Mouse (Mus musculus): ENCODE measurements at regions not wholly inside any gene's neighbourhood (a gene's known extent, or its start where the extent isn't known, plus 50 kb on each side); places are given as distances from the start of the nearest gene placed in this dataset.
A peak's percentile ranks its signal among the peaks of the same experiment; 100 is the strongest.

GRCm38 (mm10) chr2:10864451-10864850 lies 307.5 kb upstream of the Prkcq start:
- Histone ChIP-seq H3K9me3 (ENCODE audit: control insufficient read depth, low read length) (no peaks in the 10 kb centered on the region), H3K36me3 (ENCODE audit: control insufficient read depth, insufficient read depth) (no peaks in the 10 kb centered on the region)

GRCm38 (mm10) chr2:10874303-10874702 lies 297.6 kb upstream of the Prkcq start:
- no peaks in the 10 kb centered on the region for H3K9me3 ChIP-seq (ENCODE audit: control insufficient read depth, low read length)
- H3K36me3 ChIP-seq (ENCODE audit: control insufficient read depth, insufficient read depth): no peaks in the 10 kb centered on the region
- H3K4me1 ChIP-seq (replicated peaks; ENCODE audit: control insufficient read depth, insufficient read depth, low read length): no peaks in the 10 kb centered on the region
- no peak overlapping the region for H3K4me3 ChIP-seq (replicated peaks; ENCODE audit: low read length)
- H3K27me3 ChIP-seq (replicated peaks; ENCODE audit: control insufficient read depth, insufficient read depth, low read length): no peaks in the 10 kb centered on the region
- no peak overlapping the region for H3K9ac ChIP-seq (replicated peaks; ENCODE audit: low read depth, low read length)
- 85% methylated on average over 4 of the region's 4 CpGs for WGBS
- no peak overlapping the region for H3K27ac ChIP-seq (ENCODE audit: low read length)
- H3K4me2 ChIP-seq (ENCODE audit: low read length): no peak overlapping the region
- ATAC-seq: no peak

More at GRCm38 (mm10) chr2:10864451-10864850, 307.5 kb upstream of the Prkcq start:
- Histone ChIP-seq H3K4me3 (replicated peaks; ENCODE audit: low read length) (no peak overlapping the region), H3K4me1 (replicated peaks; ENCODE audit: control insufficient read depth, insufficient read depth, low read length) (no peaks in the 10 kb centered on the region), H3K27me3 (replicated peaks; ENCODE audit: control insufficient read depth, insufficient read depth, low read length) (no peaks in the 10 kb centered on the region), H3K9ac (replicated peaks; ENCODE audit: low read depth, low read length) (no peak overlapping the region), H3K27ac (ENCODE audit: low read length) (no peak overlapping the region), H3K4me2 (ENCODE audit: low read length) (no peak overlapping the region)
- ATAC-seq: no peak
- WGBS: 77% methylated on average over 2 of the region's 2 CpGs

- H3K9me3 ChIP-seq (ENCODE audit: control insufficient read depth, low read length): no peaks in the 10 kb centered on the region
- H3K9ac ChIP-seq (replicated peaks; ENCODE audit: low read depth, low read length): no peak overlapping the region
- H3K4me2 ChIP-seq (ENCODE audit: low read length): no peak overlapping the region
- WGBS: 51% methylated on average over 3 of the region's 3 CpGs
- ATAC-seq: no peak
- H3K4me3 ChIP-seq (replicated peaks; ENCODE audit: low read length): no peak overlapping the region
- no peaks in the 10 kb centered on the region for H3K4me1 ChIP-seq (replicated peaks; ENCODE audit: control insufficient read depth, insufficient read depth, low read length)
- H3K27ac ChIP-seq (ENCODE audit: low read length): no peak overlapping the region
- no peaks in the 10 kb centered on the region for H3K36me3 ChIP-seq (ENCODE audit: control insufficient read depth, insufficient read depth)
- no peaks in the 10 kb centered on the region for H3K27me3 ChIP-seq (replicated peaks; ENCODE audit: control insufficient read depth, insufficient read depth, low read length)
Measured at GRCm38 (mm10) chr2:10901926-10902325, 270.0 kb upstream of the Prkcq start.

- H3K27ac ChIP-seq (ENCODE audit: low read length): no peak overlapping the region
- H3K4me1 ChIP-seq (replicated peaks; ENCODE audit: control insufficient read depth, insufficient read depth, low read length): peaks cover 12% of the 10 kb centered on the region
- H3K9ac ChIP-seq (replicated peaks; ENCODE audit: low read depth, low read length): no peak overlapping the region
- H3K36me3 ChIP-seq (ENCODE audit: control insufficient read depth, insufficient read depth): no peaks in the 10 kb centered on the region
- no peak overlapping the region for H3K4me3 ChIP-seq (replicated peaks; ENCODE audit: low read length)
- no peaks in the 10 kb centered on the region for H3K27me3 ChIP-seq (replicated peaks; ENCODE audit: control insufficient read depth, insufficient read depth, low read length)
- no peak overlapping the region for H3K4me2 ChIP-seq (ENCODE audit: low read length)
- H3K9me3 ChIP-seq (ENCODE audit: control insufficient read depth, low read length): no peaks in the 10 kb centered on the region
- no peak for ATAC-seq
Measured at GRCm38 (mm10) chr2:10919955-10920354, 252.0 kb upstream of the Prkcq start.

GRCm38 (mm10) chr2:10920686-10921485 lies 251.0 kb upstream of the Prkcq start:
- peak; percentile 40; the same call in 1 of the 2 replicates for ATAC-seq
- Histone ChIP-seq H3K36me3 (ENCODE audit: control insufficient read depth, insufficient read depth) (no peaks in the 10 kb centered on the region), H3K4me2 (ENCODE audit: low read length) (peak overlapping the region; percentile 38), H3K9me3 (ENCODE audit: control insufficient read depth, low read length) (no peaks in the 10 kb centered on the region), H3K9ac (replicated peaks; ENCODE audit: low read depth, low read length) (no peak overlapping the region), H3K4me1 (replicated peaks; ENCODE audit: control insufficient read depth, insufficient read depth, low read length) (peaks cover 14% of the 10 kb centered on the region), H3K27me3 (replicated peaks; ENCODE audit: control insufficient read depth, insufficient read depth, low read length) (no peaks in the 10 kb centered on the region), H3K4me3 (replicated peaks; ENCODE audit: low read length) (no peak overlapping the region), H3K27ac (ENCODE audit: low read length) (no peak overlapping the region)
- WGBS: 13% methylated on average over 8 of the region's 8 CpGs

- Histone ChIP-seq H3K27ac (ENCODE audit: low read length) (no peak overlapping the region), H3K4me2 (ENCODE audit: low read length) (peak overlapping the region; percentile 38), H3K27me3 (replicated peaks; ENCODE audit: control insufficient read depth, insufficient read depth, low read length) (no peaks in the 10 kb centered on the region), H3K4me3 (replicated peaks; ENCODE audit: low read length) (peak overlapping the region; percentile 3), H3K9ac (replicated peaks; ENCODE audit: low read depth, low read length) (0 out of 2 replicates have a peak overlapping the region, but pooled peaks have one; percentile 7), H3K9me3 (ENCODE audit: control insufficient read depth, low read length) (no peaks in the 10 kb centered on the region), H3K36me3 (ENCODE audit: control insufficient read depth, insufficient read depth) (no peaks in the 10 kb centered on the region), H3K4me1 (replicated peaks; ENCODE audit: control insufficient read depth, insufficient read depth, low read length) (peaks cover 14% of the 10 kb centered on the region)
- ATAC-seq: peak; percentile 71
- 17% methylated on average over 13 of the region's 13 CpGs for WGBS
Measured at GRCm38 (mm10) chr2:10921486-10922450, 250.1 kb upstream of the Prkcq start.

- Histone ChIP-seq H3K36me3 (ENCODE audit: control insufficient read depth, insufficient read depth) (no peaks in the 10 kb centered on the region), H3K9ac (replicated peaks; ENCODE audit: low read depth, low read length) (no peak overlapping the region), H3K27ac (ENCODE audit: low read length) (no peak overlapping the region), H3K4me3 (replicated peaks; ENCODE audit: low read length) (no peak overlapping the region), H3K4me1 (replicated peaks; ENCODE audit: control insufficient read depth, insufficient read depth, low read length) (peaks cover 14% of the 10 kb centered on the region), H3K9me3 (ENCODE audit: control insufficient read depth, low read length) (no peaks in the 10 kb centered on the region), H3K27me3 (replicated peaks; ENCODE audit: control insufficient read depth, insufficient read depth, low read length) (no peaks in the 10 kb centered on the region), H3K4me2 (ENCODE audit: low read length) (no peak overlapping the region)
- 79% methylated on average over 4 of the region's 4 CpGs for WGBS
- ATAC-seq: no peak
Measured at GRCm38 (mm10) chr2:10923984-10924383, 247.9 kb upstream of the Prkcq start.

- no peak for ATAC-seq
- Histone ChIP-seq H3K27ac (ENCODE audit: low read length) (no peak overlapping the region), H3K4me3 (replicated peaks; ENCODE audit: low read length) (no peak overlapping the region), H3K4me2 (ENCODE audit: low read length) (no peak overlapping the region), H3K27me3 (replicated peaks; ENCODE audit: control insufficient read depth, insufficient read depth, low read length) (no peaks in the 10 kb centered on the region), H3K36me3 (ENCODE audit: control insufficient read depth, insufficient read depth) (no peaks in the 10 kb centered on the region), H3K4me1 (replicated peaks; ENCODE audit: control insufficient read depth, insufficient read depth, low read length) (peaks cover 14% of the 10 kb centered on the region), H3K9ac (replicated peaks; ENCODE audit: low read depth, low read length) (no peak overlapping the region), H3K9me3 (ENCODE audit: control insufficient read depth, low read length) (no peaks in the 10 kb centered on the region)
- 33% methylated on average over 7 of the region's 7 CpGs for WGBS
Measured at GRCm38 (mm10) chr2:10925361-10925760, 246.5 kb upstream of the Prkcq start.

- H3K4me3 ChIP-seq (replicated peaks; ENCODE audit: low read length): no peak overlapping the region
- 83% methylated on average over 1 of the region's 1 CpGs for WGBS
- H3K36me3 ChIP-seq (ENCODE audit: control insufficient read depth, insufficient read depth): no peaks in the 10 kb centered on the region
- H3K27ac ChIP-seq (ENCODE audit: low read length): no peak overlapping the region
- no peak for ATAC-seq
- H3K4me1 ChIP-seq (replicated peaks; ENCODE audit: control insufficient read depth, insufficient read depth, low read length): no peaks in the 10 kb centered on the region
- no peaks in the 10 kb centered on the region for H3K9me3 ChIP-seq (ENCODE audit: control insufficient read depth, low read length)
- no peaks in the 10 kb centered on the region for H3K27me3 ChIP-seq (replicated peaks; ENCODE audit: control insufficient read depth, insufficient read depth, low read length)
- H3K9ac ChIP-seq (replicated peaks; ENCODE audit: low read depth, low read length): no peak overlapping the region
- no peak overlapping the region for H3K4me2 ChIP-seq (ENCODE audit: low read length)
Measured at GRCm38 (mm10) chr2:10937405-10937804, 234.5 kb upstream of the Prkcq start.

Measured in forebrain, embryonic 16.5 days (tissue).